Mouse (Mus musculus) olfactory bulb, adult 2 months (tissue): ENCODE results near the gene Dact3. TPM values are rescaled to one million over a fixed set of nuclear protein-coding genes. Genes with fewer than 3 reads are reported as not detected.

Source experiments
- H3K27ac ChIP-seq: fragments of 200-500 bp; 2 replicates; pipeline ENCODE4 v1.5.1; 2012; ENCODE audit warnings: low read depth, low read length; ENCODE audit not compliant: insufficient read depth
- H3K4me1 ChIP-seq: fragments of 200-500 bp; 2 replicates; pipeline ENCODE4 v1.6.1; 2012; ENCODE audit warnings: low read length; ENCODE audit not compliant: control insufficient read depth, insufficient read depth
- H3K4me3 ChIP-seq: fragments of 200-500 bp; 2 replicates; pipeline ENCODE4 v1.5.1; 2012; ENCODE audit warnings: mild to moderate bottlenecking, low read depth, low read length, moderate library complexity; ENCODE audit not compliant: insufficient read depth
- CTCF ChIP-seq: fragments of 200-500 bp; IDR thresholded peaks from 2 replicates; pipeline ENCODE4 v1.5.1; 2012; ENCODE audit warnings: low read depth, mild to moderate bottlenecking, low read length, moderate library complexity; ENCODE audit not compliant: insufficient read depth
- POLR2A ChIP-seq: fragments of 200-500 bp; IDR thresholded peaks from 2 replicates; pipeline ENCODE4 v1.6.1; 2012; ENCODE audit warnings: mild to moderate bottlenecking, low read depth, low read length, moderate library complexity; ENCODE audit not compliant: insufficient read depth
- WGBS: fragments of 180-500 bp; shearing (Covaris S2); methylation state at CpG from one replicate; pipeline ENCODE4 v1.1.7; 2018; 5-methylcytosine and 5-hydroxymethylcytosine counted together
- polyA plus RNA-seq: library from polyadenylated mRNA; stranded (reverse); fragments of >200 nt; gene quantifications from 2 replicates; pipeline ENCODE4 v1.2.4, GENCODE M21; 2012; ENCODE audit warnings: low replicate concordance; ENCODE audit not compliant: missing spikeins, insufficient read depth, insufficient read length

The Dact3 gene
- polyA plus RNA-seq, 1 experiment, result not detected

- Histone ChIP-seq H3K4me1 (peaks cover 51% of the 10 kb centered on the region), H3K4me3 (peak overlapping the region; percentile 89), H3K27ac (peak overlapping the region; percentile 96)
- TF ChIP-seq CTCF (no peak), POLR2A (no peak)
- WGBS, result 18% methylated on average over 10 of the region's 10 CpGs
These were observed 47.4 kb downstream of the Dact3 start for GRCm38 (mm10) chr7:16922360-16922973.

DNA sequence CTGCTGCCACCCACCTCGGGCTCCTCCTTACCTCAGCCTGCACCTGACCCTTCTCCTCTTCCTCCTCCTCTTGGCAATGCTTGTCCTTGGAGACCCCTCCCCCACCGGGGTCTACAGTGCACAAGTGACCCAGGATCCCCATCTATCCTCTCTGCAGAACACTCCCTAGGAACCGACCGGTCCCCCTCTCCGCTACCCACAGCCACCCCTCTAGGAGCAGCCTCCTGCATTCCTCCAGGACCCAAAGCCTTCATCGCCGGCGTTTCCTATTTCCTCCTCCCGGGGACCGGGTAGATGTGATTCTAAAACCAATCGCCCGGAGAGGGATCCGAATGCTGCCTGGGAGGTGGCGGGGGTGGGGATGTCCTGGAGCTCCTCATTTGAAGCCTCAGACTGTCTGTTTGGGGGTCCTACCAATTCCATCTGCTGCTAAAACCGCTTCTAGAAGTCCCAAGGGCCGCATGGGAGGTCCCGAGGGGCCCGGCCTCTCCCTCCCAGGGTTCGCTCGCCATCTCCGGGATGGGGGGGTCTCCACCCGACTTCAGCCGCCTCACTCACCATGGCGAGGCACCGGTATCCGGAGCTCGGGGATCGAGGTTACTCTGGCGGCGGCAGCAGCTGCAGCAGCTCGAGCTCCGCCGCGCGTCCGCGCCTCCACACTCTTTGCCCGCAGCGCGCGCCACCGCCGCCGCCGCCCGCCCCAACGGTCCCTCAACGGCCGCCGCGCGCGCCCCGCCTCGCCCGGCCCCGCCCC lies 48.3 kb downstream of the Dact3 start:
- TF ChIP-seq POLR2A, result peak; percentile 75
- TF ChIP-seq CTCF, result no peak
- Histone ChIP-seq H3K4me3 (peak overlapping the region; percentile 89), H3K27ac (peak overlapping the region; percentile 96), H3K4me1 (peaks cover 41% of the 10 kb centered on the region)
- under 1% methylated on average over 55 of the region's 57 CpGs for whole genome bisulfite sequencing

DNA sequence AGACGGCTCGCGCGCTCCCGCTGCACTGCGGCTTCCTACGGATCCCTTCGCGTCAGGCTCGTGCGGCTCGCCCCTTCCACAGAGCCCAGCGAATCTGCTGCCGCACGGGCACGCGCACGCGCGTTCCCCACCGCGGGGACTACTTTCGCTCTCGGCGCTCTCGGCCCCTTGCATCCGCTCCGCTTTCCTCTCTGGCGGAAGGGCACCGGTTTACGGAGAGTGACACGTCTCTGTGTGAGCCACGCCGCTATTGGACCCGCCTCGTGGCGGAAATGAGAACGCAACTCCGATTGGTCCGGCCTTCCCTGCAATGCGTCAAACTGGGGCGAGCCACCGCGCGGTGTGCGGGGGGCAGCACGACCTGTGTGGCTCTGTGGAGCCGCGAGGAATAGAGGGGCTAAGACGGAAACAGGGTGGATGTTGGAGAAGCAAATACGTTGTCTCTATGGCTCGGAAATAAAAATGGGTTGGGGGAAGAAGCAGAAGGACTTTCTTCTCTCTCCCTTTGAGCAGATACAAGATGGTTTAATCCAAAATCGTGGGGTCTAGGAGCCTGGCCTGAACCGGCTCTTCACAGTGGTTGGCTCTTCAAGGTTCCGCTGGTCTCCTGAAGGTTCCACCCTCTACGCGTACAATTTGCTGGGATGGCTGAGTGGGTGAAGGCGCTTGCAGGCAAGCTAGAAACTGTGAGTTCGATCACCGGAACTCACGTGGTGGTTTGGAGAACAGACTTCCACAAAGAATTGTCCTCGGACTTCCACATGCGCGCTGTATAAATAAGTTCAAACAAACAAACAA lies 49.1 kb downstream of the Dact3 start, which contains the start of gene Calm3:
Gene Calm3 (minus strand): TSS at position 78 of the 798 bp plus-strand sequence.
- Histone ChIP-seq H3K27ac (peak within 1 kb of the TSS; percentile 100), H3K4me3 (peak within 1 kb of the TSS; percentile 89), H3K4me1 (peaks cover 33% of the 10 kb centered on the region)
- 0 out of 2 replicates have a peak, but pooled peaks have one; percentile 15 for TF ChIP-seq POLR2A
- no peak for TF ChIP-seq CTCF
- WGBS, result 1% methylated on average over 64 of the region's 64 CpGs

DNA sequence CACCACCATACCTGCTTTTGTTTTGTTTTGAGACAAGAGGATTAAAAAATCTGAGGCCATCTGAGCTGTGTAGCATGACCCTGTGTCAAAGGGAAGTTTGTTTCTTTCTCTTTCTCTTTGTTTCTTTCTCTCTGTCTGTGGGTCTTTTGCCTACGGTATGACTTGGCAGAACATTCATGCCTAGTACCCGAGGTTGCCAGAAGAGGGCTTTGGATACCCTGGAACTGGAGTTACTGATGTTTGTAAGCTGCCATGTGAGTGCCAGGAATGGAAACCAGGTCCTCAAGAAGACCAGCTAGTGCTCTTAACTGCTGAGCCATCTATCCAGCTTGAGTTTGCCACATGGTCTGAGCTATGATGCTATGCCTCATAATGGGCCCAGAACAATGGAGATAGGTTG lies 53.2 kb downstream of the Dact3 start:
- TF ChIP-seq CTCF (no peak), POLR2A (no peak)
- 11% methylated on average over 2 of the region's 2 CpGs for WGBS

GRCm38 (mm10) chr7:16930850-16931249 lies 55.7 kb downstream of the Dact3 start:
- Histone ChIP-seq H3K4me3 (no peak overlapping the region), H3K4me1 (peaks cover 12% of the 10 kb centered on the region), H3K27ac (no peak overlapping the region)
- peak; percentile 19; the same call in 1 of the 2 replicates for TF ChIP-seq CTCF
- no peak for TF ChIP-seq POLR2A
- WGBS, result 4% methylated on average over 1 of the region's 1 CpGs

More for the DNA sequence above, 53.2 kb downstream of the Dact3 start:
- H3K4me3 ChIP-seq, result no peak overlapping the region
- no peak overlapping the region for H3K27ac ChIP-seq
- H3K4me1 ChIP-seq, result peaks cover 7% of the 10 kb centered on the region

GRCm38 (mm10) chr7:16931968-16932627 lies 57.0 kb downstream of the Dact3 start:
- WGBS, result 16% methylated on average over 14 of the region's 14 CpGs
- Histone ChIP-seq H3K27ac (peak overlapping the region; percentile 98), H3K4me3 (no peak overlapping the region), H3K4me1 (peaks cover 15% of the 10 kb centered on the region)
- TF ChIP-seq CTCF (0 out of 2 replicates have a peak, but pooled peaks have one; percentile 5), POLR2A (no peak)

- H3K27ac ChIP-seq, result peak overlapping the region; percentile 98
- 19% methylated on average over 14 of the region's 14 CpGs for WGBS
- H3K4me1 ChIP-seq, result peaks cover 17% of the 10 kb centered on the region
- TF ChIP-seq POLR2A (no peak), CTCF (peak; percentile 45; the same call in 1 of the 2 replicates)
- no peak overlapping the region for H3K4me3 ChIP-seq
These were observed 57.8 kb downstream of the Dact3 start for GRCm38 (mm10) chr7:16932704-16933577.

Other genes starting within 250 kb of the Dact3 start
- gene Ceacam15, start 199.6 kb upstream of the Dact3 start, polyA plus RNA-seq, result not detected in 2 replicates
- not detected in 2 replicates for gene Ceacam9, start 153.4 kb upstream of the Dact3 start, polyA plus RNA-seq
- gene Ap2s1, start 136.9 kb upstream of the Dact3 start, polyA plus RNA-seq, result not detected in 2 replicates
- not detected in 2 replicates for gene Slc1a5, start 94.0 kb upstream of the Dact3 start, polyA plus RNA-seq
- gene Strn4, start 59.4 kb upstream of the Dact3 start, polyA plus RNA-seq, result not detected in 2 replicates
- gene Fkrp, start 58.6 kb upstream of the Dact3 start, polyA plus RNA-seq, result not detected in 2 replicates
- gene Prkd2, start 32.4 kb upstream of the Dact3 start, polyA plus RNA-seq, result not detected in 2 replicates
- gene Gng8, start 16.5 kb downstream of the Dact3 start, polyA plus RNA-seq, result not detected in 2 replicates
- not detected in 2 replicates for gene Ptgir, start 31.2 kb downstream of the Dact3 start, polyA plus RNA-seq
- 1,020 and 1,388 TPM in 2 replicates for gene Calm3, start 48.8 kb downstream of the Dact3 start, polyA plus RNA-seq
- gene Pnmal2, start 69.4 kb downstream of the Dact3 start, polyA plus RNA-seq, result not detected in 2 replicates
- not detected in 2 replicates for gene Pnmal1, start 84.4 kb downstream of the Dact3 start, polyA plus RNA-seq
- not detected in 2 replicates for gene Gm42372, start 107.8 kb downstream of the Dact3 start, polyA plus RNA-seq
- not detected in 2 replicates for gene Ccdc8, start 117.4 kb downstream of the Dact3 start, polyA plus RNA-seq
- not detected in 2 replicates for gene Ppp5c, start 152.6 kb downstream of the Dact3 start, polyA plus RNA-seq
- not detected in 2 replicates for gene Hif3a, start 187.1 kb downstream of the Dact3 start, polyA plus RNA-seq
- gene Psg16, start 198.7 kb downstream of the Dact3 start, polyA plus RNA-seq, result not detected in 2 replicates